Mouse (Mus musculus) heart, embryonic 14.5 days (tissue): ENCODE results near the gene Ercc4. TPM values are rescaled to one million over a fixed set of nuclear protein-coding genes. Genes with fewer than 3 reads are reported as not detected.
A peak's percentile ranks its signal among the peaks of the same experiment; 100 is the strongest.

Experiments used
- ATAC-seq: fragments of 200-750 bp; cut with Nextera tagmentation; 2 replicates; pipeline ENCODE4 v1.8.0; 2017; ENCODE audit warnings: low read depth, moderate TSS enrichment; ENCODE audit not compliant: insufficient number of reproducible peaks, insufficient read depth, low FRiP score
- H3K27ac ChIP-seq, 2 experiments: fragments of 200-500 bp in 1 of 2; fragments of 300-500 bp in 1 of 2; sonication (generic) in 1 of 2; replicated peaks in 1 of 2; 2 replicates each; pipeline ENCODE4 v1.5.1; 2012 to 2014; ENCODE audit warnings: low read depth in 2 of 2, low read length in 2 of 2, control low read depth in 1 of 2, mild to moderate bottlenecking in 1 of 2, mixed read lengths in 1 of 2; ENCODE audit not compliant: control insufficient read depth in 1 of 2, insufficient read depth in 1 of 2
- H3K27me3 ChIP-seq: fragments of 300-500 bp; sonication (generic); 2 replicates; pipeline ENCODE4 v1.6.1; 2014; ENCODE audit warnings: mild to moderate bottlenecking, low read length, control low read depth; ENCODE audit not compliant: control insufficient read depth, insufficient read depth
- H3K36me3 ChIP-seq: fragments of 300-500 bp; sonication (generic); 2 replicates; pipeline ENCODE4 v1.6.1; 2014; ENCODE audit warnings: mild to moderate bottlenecking, control low read depth, low read length, mixed read lengths; ENCODE audit not compliant: control insufficient read depth, insufficient read depth
- H3K4me1 ChIP-seq, 2 experiments: fragments of 200-500 bp in 1 of 2; fragments of 300-500 bp in 1 of 2; sonication (generic) in 1 of 2; 2 replicates each; pipeline ENCODE4 v1.6.1; 2012 to 2014; ENCODE audit warnings: low read length in 2 of 2, control low read depth in 1 of 2, mixed read lengths in 1 of 2; ENCODE audit not compliant: control insufficient read depth in 2 of 2, insufficient read depth in 2 of 2
- H3K4me2 ChIP-seq: fragments of 300-500 bp; sonication (generic); 2 replicates; pipeline ENCODE4 v1.6.1; 2014; ENCODE audit warnings: mild to moderate bottlenecking, low read length
- H3K4me3 ChIP-seq, 2 experiments: fragments of 200-500 bp in 1 of 2; fragments of 300-500 bp in 1 of 2; sonication (generic) in 1 of 2; 2 replicates each; pipeline ENCODE4 v1.5.1; 2012 to 2014; ENCODE audit warnings: low read length in 2 of 2, mild to moderate bottlenecking in 2 of 2, control low read depth in 1 of 2, low read depth in 1 of 2, moderate library complexity in 1 of 2; ENCODE audit not compliant: control insufficient read depth in 1 of 2, insufficient read depth in 1 of 2
- H3K9ac ChIP-seq: fragments of 300-500 bp; sonication (generic); 2 replicates; pipeline ENCODE4 v1.6.1; 2014; ENCODE audit warnings: mild to moderate bottlenecking, low read length
- H3K9me3 ChIP-seq: fragments of 300-500 bp; sonication (generic); 2 replicates; pipeline ENCODE4 v1.6.1; 2016; ENCODE audit warnings: low read length, control low read depth; ENCODE audit not compliant: control insufficient read depth
- WGBS: fragments of 180-500 bp; shearing (Covaris S2); extraction: QIAGEN DNeasy Blood & Tissue Kit; methylation state at CpG from one replicate; pipeline ENCODE4 v1.1.7; 2014; 5-methylcytosine and 5-hydroxymethylcytosine counted together
- polyA plus RNA-seq: library from polyadenylated mRNA; unstranded; fragments of >200 nt; fragmentation: Nextera tagmentation; extraction: Ambion mirVana; gene quantifications from 2 replicates; pipeline ENCODE4 v1.2.1, GENCODE M21; 2014

Gene Ercc4
- 10.3 and 11.1 TPM in 2 replicates for polyA plus RNA-seq

- Histone ChIP-seq H3K9ac (peak within 1 kb of the TSS; percentile 96), H3K36me3 (peaks cover 26% of the 10 kb centered on the region), H3K27me3 (no peaks in the 10 kb centered on the region), H3K4me2 (peak within 1 kb of the TSS; percentile 78), H3K27ac (peak within 1 kb of the TSS; percentile 66 to 82), H3K9me3 (no peaks in the 10 kb centered on the region), H3K4me1 (peaks cover 0 to 9% of the 10 kb centered on the region in 2 experiments; a peak in 2 of 4 replicates), H3K4me3 (peak within 1 kb of the TSS; percentile 81 to 90)
- 2% methylated on average over 53 of the region's 53 CpGs for WGBS
- ATAC-seq = peak; percentile 94
These were observed at the start of gene Ercc4 for GRCm38 (mm10) chr16:13109156-13109989. TSS of gene Ercc4 (plus strand) at chr16:13109684.

GRCm38 (mm10) chr16:13061113-13061512 is 48.4 kb upstream of the Ercc4 start:
- no peak overlapping the region for H3K27ac ChIP-seq
- 25% methylated on average over 10 of the region's 10 CpGs for WGBS

GRCm38 (mm10) chr16:13074176-13074575 is 35.3 kb upstream of the Ercc4 start:
- Histone ChIP-seq H3K4me1 (no peaks in the 10 kb centered on the region), H3K4me2 (no peak overlapping the region), H3K36me3 (no peaks in the 10 kb centered on the region), H3K4me3 (no peak overlapping the region), H3K27me3 (no peaks in the 10 kb centered on the region), H3K27ac (no peak overlapping the region), H3K9me3 (no peaks in the 10 kb centered on the region), H3K9ac (no peak overlapping the region)
- 86% methylated on average over 4 of the region's 4 CpGs for WGBS
- no peak for ATAC-seq

More at GRCm38 (mm10) chr16:13061113-13061512, 48.4 kb upstream of the Ercc4 start:
- Histone ChIP-seq H3K4me3 (peak overlapping the region; percentile 12 to 18; a peak in 2 of 4 replicates), H3K9ac (peak overlapping the region; percentile 18; the same call in 1 of the 2 replicates), H3K27me3 (no peaks in the 10 kb centered on the region), H3K36me3 (no peaks in the 10 kb centered on the region), H3K4me2 (peak overlapping the region; percentile 58), H3K9me3 (no peaks in the 10 kb centered on the region), H3K4me1 (0 out of 4 replicates have a peak, but pooled peaks cover 0 to 3% of the 10 kb centered on the region in 2 experiments)
- ATAC-seq = no peak

- no peak for ATAC-seq
These were observed 29.3 kb upstream of the Ercc4 start for GRCm38 (mm10) chr16:13080161-13080560.

GRCm38 (mm10) chr16:13083155-13083798 is 26.2 kb upstream of the Ercc4 start:
- no peaks in the 10 kb centered on the region for H3K36me3 ChIP-seq
- H3K9ac ChIP-seq = no peak overlapping the region
- no peak overlapping the region for H3K27ac ChIP-seq
- no peak overlapping the region for H3K4me3 ChIP-seq
- no peaks in the 10 kb centered on the region for H3K9me3 ChIP-seq
- no peak for ATAC-seq
- 72% methylated on average over 6 of the region's 6 CpGs for WGBS
- no peaks in the 10 kb centered on the region for H3K27me3 ChIP-seq
- H3K4me1 ChIP-seq = no peaks in the 10 kb centered on the region
- H3K4me2 ChIP-seq = no peak overlapping the region

More at GRCm38 (mm10) chr16:13080161-13080560, 29.3 kb upstream of the Ercc4 start:
- H3K9ac ChIP-seq = no peak overlapping the region
- no peaks in the 10 kb centered on the region for H3K36me3 ChIP-seq
- H3K9me3 ChIP-seq = no peaks in the 10 kb centered on the region
- no peaks in the 10 kb centered on the region for H3K27me3 ChIP-seq
- WGBS = 69% methylated on average over 6 of the region's 6 CpGs
- H3K4me3 ChIP-seq = no peak overlapping the region
- no peaks in the 10 kb centered on the region for H3K4me1 ChIP-seq
- H3K27ac ChIP-seq = no peak overlapping the region
- no peak overlapping the region for H3K4me2 ChIP-seq

- Histone ChIP-seq H3K4me3 (no peak overlapping the region), H3K36me3 (peaks cover 17% of the 10 kb centered on the region), H3K27me3 (no peaks in the 10 kb centered on the region), H3K9me3 (no peaks in the 10 kb centered on the region), H3K27ac (no peak overlapping the region), H3K9ac (no peak overlapping the region), H3K4me1 (peaks cover 0 to 9% of the 10 kb centered on the region in 2 experiments; a peak in 2 of 4 replicates), H3K4me2 (no peak overlapping the region)
- WGBS = 87% methylated on average over 12 of the region's 12 CpGs
- no peak for ATAC-seq
These were observed 1.1 kb upstream of the Ercc4 start for GRCm38 (mm10) chr16:13108356-13108755.

- H3K9ac ChIP-seq = peak overlapping the region; percentile 96
- H3K4me3 ChIP-seq = peak overlapping the region; percentile 81 to 90
- H3K36me3 ChIP-seq = peaks cover 33% of the 10 kb centered on the region
- peaks cover 0 to 9% of the 10 kb centered on the region in 2 experiments; a peak in 2 of 4 replicates for H3K4me1 ChIP-seq
- H3K4me2 ChIP-seq = peak overlapping the region; percentile 78
- WGBS = under 1% methylated on average over 32 of the region's 32 CpGs
- H3K9me3 ChIP-seq = no peaks in the 10 kb centered on the region
- peak overlapping the region; percentile 66 to 82 for H3K27ac ChIP-seq
- no peaks in the 10 kb centered on the region for H3K27me3 ChIP-seq
- peak; percentile 8; the same call in 1 of the 2 replicates for ATAC-seq
These were observed 609 bp downstream of the Ercc4 start for GRCm38 (mm10) chr16:13109990-13110595.
